Mouse (Mus musculus): ENCODE measurements around the gene Lbx2. TPM values are rescaled to one million over a fixed set of nuclear protein-coding genes. Genes with fewer than 3 reads are reported as not detected.

Lbx2 gene
- polyA plus RNA-seq, 1 experiment, result 1.4 TPM

DNA sequence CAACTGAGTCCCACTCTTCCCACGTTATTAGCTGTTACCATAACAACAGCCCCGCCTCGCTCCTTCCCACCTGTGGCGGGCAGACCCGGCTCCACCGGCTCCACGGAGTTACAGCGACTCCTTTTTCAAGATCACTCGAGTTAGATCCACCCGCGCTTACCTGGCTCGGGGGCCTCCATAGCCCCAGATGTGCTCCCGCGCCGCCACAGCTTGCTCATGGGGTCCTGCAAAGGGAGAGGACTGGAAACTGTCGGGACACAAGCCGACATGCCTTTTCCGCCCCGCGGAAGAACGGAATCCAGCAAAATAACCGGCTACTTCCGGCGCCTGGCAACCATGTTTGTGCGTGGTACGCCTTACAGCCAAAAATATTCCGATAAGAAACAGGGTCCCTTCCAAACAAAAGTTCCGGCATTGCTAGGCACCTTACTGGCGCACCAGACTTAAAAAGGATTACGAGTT is 38.7 kb downstream of the Lbx2 start:
- H3K27me3 ChIP-seq (replicated peaks; ENCODE audit: control insufficient read depth, insufficient read depth, low read length), result no peaks in the 10 kb centered on the region
- H3K4me3 ChIP-seq (ENCODE audit: insufficient read depth, low read depth, low read length), result peak overlapping the region; percentile 89
- 0 out of 2 replicates have a peak overlapping the region, but pooled peaks have one; percentile 30 for H3K27ac ChIP-seq (ENCODE audit: insufficient read depth, low read depth, low read length)
- no peaks in the 10 kb centered on the region for H3K36me3 ChIP-seq (ENCODE audit: control insufficient read depth, insufficient read depth, low read length)
- DNase-seq, result peak; percentile 96
- under 1% methylated on average over 30 of the region's 30 CpGs for WGBS
- no peak for TF ChIP-seq CTCF (conservative IDR thresholded peaks at IDR 0.05; ENCODE audit: insufficient read depth, insufficient read length, low read depth, low read length)
- TF ChIP-seq POLR2A (IDR thresholded peaks at IDR 0.05; ENCODE audit: low read depth, low read length), result peak; percentile 26
- peaks cover 4% of the 10 kb centered on the region; the same call in 1 of the 2 replicates for H3K4me1 ChIP-seq (ENCODE audit: control insufficient read depth, insufficient read depth, low read length)

DNA sequence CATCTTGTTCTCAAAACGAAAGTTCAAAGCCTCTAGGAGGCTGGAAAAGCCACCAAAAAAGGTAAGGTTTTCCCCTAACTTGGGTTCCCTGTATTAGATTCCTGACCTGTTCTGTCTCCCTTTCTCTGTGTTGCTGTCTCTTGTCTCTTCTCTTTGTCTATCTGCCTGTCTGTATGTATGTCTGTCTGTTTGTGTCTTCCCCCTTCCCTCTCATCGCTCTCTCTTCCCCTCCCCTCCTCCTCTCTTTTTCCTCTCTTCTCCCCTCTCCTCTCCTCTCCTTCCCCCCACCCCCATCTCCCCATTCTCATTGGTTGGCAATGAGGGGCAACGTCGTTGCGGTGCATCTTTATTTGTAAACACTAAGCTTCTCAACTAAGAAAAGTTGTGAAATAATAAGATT is 39.2 kb downstream of the Lbx2 start, which contains the start of gene Ino80b:
Ino80b (minus strand) TSS at position 101 of the 400 bp plus-strand sequence.
- Histone ChIP-seq H3K36me3 (ENCODE audit: control insufficient read depth, insufficient read depth, low read length) (no peaks in the 10 kb centered on the region), H3K27me3 (replicated peaks; ENCODE audit: control insufficient read depth, insufficient read depth, low read length) (no peaks in the 10 kb centered on the region), H3K4me3 (ENCODE audit: insufficient read depth, low read depth, low read length) (peak within 1 kb of the TSS; percentile 89), H3K27ac (ENCODE audit: insufficient read depth, low read depth, low read length) (0 out of 2 replicates have a peak within 1 kb of the TSS, but pooled peaks have one; percentile 30), H3K4me1 (ENCODE audit: control insufficient read depth, insufficient read depth, low read length) (no peaks in the 10 kb centered on the region; the same call in 1 of the 2 replicates)
- WGBS, result 23% methylated on average over 5 of the region's 5 CpGs
- no peak for DNase-seq
- TF ChIP-seq CTCF (conservative IDR thresholded peaks at IDR 0.05; ENCODE audit: insufficient read depth, insufficient read length, low read depth, low read length) (no peak), POLR2A (IDR thresholded peaks at IDR 0.05; ENCODE audit: low read depth, low read length) (no peak)

DNA sequence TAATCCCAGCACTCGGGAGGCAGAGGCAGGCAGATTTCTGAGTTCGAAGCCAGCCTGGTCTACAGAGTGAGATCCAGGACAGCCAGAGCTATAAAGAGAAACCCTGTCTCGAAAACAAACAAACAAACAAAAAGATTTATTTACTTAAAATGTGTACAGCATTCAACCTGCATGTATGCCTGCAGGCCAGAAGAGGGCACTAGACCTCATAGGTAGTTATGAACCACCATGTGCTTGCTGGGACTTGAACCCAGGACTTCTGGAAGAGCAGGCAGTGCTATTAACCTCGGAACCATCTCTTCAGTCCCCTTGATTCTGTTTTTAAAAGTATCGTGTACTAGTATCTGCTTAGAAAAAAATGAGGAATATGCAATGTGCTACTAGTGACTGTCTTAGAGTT is 41.3 kb downstream of the Lbx2 start:
- Histone ChIP-seq H3K36me3 (ENCODE audit: control insufficient read depth, insufficient read depth, low read length) (no peaks in the 10 kb centered on the region), H3K4me1 (ENCODE audit: control insufficient read depth, insufficient read depth, low read length) (peaks cover 8% of the 10 kb centered on the region; the same call in 1 of the 2 replicates), H3K4me3 (ENCODE audit: insufficient read depth, low read depth, low read length) (no peak overlapping the region), H3K27ac (ENCODE audit: insufficient read depth, low read depth, low read length) (no peak overlapping the region), H3K27me3 (replicated peaks; ENCODE audit: control insufficient read depth, insufficient read depth, low read length) (no peaks in the 10 kb centered on the region)
- WGBS, result 95% methylated on average over 5 of the region's 5 CpGs
- DNase-seq, result no peak
- TF ChIP-seq CTCF (conservative IDR thresholded peaks at IDR 0.05; ENCODE audit: insufficient read depth, insufficient read length, low read depth, low read length), result peak; percentile 40
- no peak for TF ChIP-seq POLR2A (IDR thresholded peaks at IDR 0.05; ENCODE audit: low read depth, low read length)

DNA sequence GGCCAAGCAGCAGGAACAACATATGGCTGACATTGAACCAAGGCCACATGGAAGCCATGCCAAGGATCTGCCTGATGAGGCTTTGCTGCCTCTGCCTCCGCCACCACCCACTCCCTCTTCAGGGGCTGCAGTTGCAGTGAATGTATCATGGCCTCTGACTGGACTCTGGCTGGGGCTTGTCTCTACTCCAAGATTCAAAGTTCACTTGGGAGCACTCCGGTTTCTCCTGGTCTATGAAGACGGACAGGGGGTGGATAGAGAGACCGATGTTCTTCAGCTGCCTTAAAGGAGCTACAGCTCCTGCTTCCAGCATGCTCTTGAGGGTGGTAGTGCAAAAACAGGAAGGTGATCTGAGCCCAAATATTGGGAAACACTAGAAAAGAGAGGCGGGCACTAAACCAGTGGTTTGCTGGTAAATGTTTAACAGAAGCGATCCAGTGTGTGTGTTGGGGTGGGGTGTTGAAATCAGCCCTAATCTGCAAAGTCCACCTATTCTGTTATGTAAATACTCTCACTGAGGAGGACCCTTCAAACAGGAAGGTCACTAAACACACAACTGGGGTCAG is 45.4 kb downstream of the Lbx2 start:
- H3K4me3 ChIP-seq (ENCODE audit: insufficient read depth, low read depth, low read length), result no peak overlapping the region
- H3K27me3 ChIP-seq (replicated peaks; ENCODE audit: control insufficient read depth, insufficient read depth, low read length), result no peaks in the 10 kb centered on the region
- peaks cover 20% of the 10 kb centered on the region for H3K4me1 ChIP-seq (ENCODE audit: control insufficient read depth, insufficient read depth, low read length)
- 21% methylated on average over 6 of the region's 6 CpGs for WGBS
- peak; percentile 92 for DNase-seq
- H3K27ac ChIP-seq (ENCODE audit: insufficient read depth, low read depth, low read length), result peak overlapping the region; percentile 92
- no peak for TF ChIP-seq POLR2A (IDR thresholded peaks at IDR 0.05; ENCODE audit: low read depth, low read length)
- TF ChIP-seq CTCF (conservative IDR thresholded peaks at IDR 0.05; ENCODE audit: insufficient read depth, insufficient read length, low read depth, low read length), result no peak
- H3K36me3 ChIP-seq (ENCODE audit: control insufficient read depth, insufficient read depth, low read length), result no peaks in the 10 kb centered on the region

DNA sequence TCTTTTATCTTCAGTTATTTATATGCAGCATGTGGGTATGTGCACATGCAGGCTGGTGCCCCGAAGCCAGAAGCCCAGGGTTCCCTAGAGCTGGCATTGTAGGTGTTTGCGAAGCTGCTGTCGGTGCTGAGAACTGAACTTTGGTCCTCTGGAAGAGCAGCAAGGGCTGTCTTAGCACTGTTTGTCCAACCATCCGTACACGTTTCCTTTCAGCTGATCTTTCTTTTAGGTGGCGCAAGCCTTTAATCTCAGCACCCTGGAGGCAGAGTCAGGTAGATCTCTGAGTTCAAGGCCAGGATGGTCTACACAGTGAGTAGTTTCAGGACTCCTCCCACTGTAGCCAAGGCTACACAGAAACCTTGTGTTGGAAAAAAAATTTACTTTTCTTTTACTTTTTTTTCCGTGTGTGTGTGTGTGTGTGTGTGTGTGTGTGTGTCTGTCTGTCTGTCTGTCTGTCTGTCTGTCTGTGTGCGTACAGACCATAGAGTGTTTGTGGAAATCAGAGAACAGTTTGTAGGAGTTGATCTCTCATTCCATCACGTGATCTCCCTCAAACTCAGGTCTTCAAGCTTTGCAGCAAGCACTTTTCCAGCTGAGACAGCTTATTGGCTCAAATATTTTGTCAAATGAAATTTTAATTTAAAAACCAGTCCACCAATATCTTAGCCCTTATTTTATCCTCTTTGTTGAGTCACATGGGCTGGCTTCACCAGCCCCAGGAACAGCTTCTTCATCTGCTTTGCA is 46.2 kb downstream of the Lbx2 start:
- H3K27me3 ChIP-seq (replicated peaks; ENCODE audit: control insufficient read depth, insufficient read depth, low read length), result no peaks in the 10 kb centered on the region
- DNase-seq, result peak; percentile 63
- peak overlapping the region; percentile 92 for H3K27ac ChIP-seq (ENCODE audit: insufficient read depth, low read depth, low read length)
- no peak overlapping the region for H3K4me3 ChIP-seq (ENCODE audit: insufficient read depth, low read depth, low read length)
- no peaks in the 10 kb centered on the region for H3K36me3 ChIP-seq (ENCODE audit: control insufficient read depth, insufficient read depth, low read length)
- H3K4me1 ChIP-seq (ENCODE audit: control insufficient read depth, insufficient read depth, low read length), result peaks cover 20% of the 10 kb centered on the region
- TF ChIP-seq CTCF (conservative IDR thresholded peaks at IDR 0.05; ENCODE audit: insufficient read depth, insufficient read length, low read depth, low read length) (no peak), POLR2A (IDR thresholded peaks at IDR 0.05; ENCODE audit: low read depth, low read length) (no peak)
- WGBS, result 61% methylated on average over 9 of the region's 9 CpGs

DNA sequence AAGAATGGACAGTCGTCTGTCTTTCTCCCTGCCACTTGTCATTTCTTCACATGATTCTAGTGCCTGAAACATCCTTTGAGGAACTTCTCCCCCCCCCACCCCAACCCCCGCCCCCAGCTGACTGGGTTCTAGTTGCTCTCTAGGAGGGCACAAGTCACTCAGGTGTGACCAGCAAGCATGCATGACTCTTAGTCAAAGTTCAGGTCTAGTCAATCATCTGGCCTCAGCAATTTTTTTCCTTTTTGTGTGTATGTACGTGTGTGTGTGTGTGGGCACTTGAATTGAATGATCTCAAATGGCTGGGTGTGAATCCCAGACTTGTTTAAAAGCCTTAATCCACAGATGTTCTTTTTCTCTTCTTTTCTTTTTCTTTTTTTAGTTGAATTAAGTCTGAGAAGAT is 48.1 kb downstream of the Lbx2 start:
- no peak for TF ChIP-seq POLR2A (IDR thresholded peaks at IDR 0.05; ENCODE audit: low read depth, low read length)
- no peak for TF ChIP-seq CTCF (conservative IDR thresholded peaks at IDR 0.05; ENCODE audit: insufficient read depth, insufficient read length, low read depth, low read length)
- DNase-seq, result peak; percentile 83
- Histone ChIP-seq H3K4me1 (ENCODE audit: control insufficient read depth, insufficient read depth, low read length) (peaks cover 24% of the 10 kb centered on the region), H3K4me3 (ENCODE audit: insufficient read depth, low read depth, low read length) (no peak overlapping the region), H3K27me3 (replicated peaks; ENCODE audit: control insufficient read depth, insufficient read depth, low read length) (no peaks in the 10 kb centered on the region), H3K27ac (ENCODE audit: insufficient read depth, low read depth, low read length) (no peak overlapping the region), H3K36me3 (ENCODE audit: control insufficient read depth, insufficient read depth, low read length) (no peaks in the 10 kb centered on the region)
- 28% methylated on average over 3 of the region's 3 CpGs for WGBS

DNA sequence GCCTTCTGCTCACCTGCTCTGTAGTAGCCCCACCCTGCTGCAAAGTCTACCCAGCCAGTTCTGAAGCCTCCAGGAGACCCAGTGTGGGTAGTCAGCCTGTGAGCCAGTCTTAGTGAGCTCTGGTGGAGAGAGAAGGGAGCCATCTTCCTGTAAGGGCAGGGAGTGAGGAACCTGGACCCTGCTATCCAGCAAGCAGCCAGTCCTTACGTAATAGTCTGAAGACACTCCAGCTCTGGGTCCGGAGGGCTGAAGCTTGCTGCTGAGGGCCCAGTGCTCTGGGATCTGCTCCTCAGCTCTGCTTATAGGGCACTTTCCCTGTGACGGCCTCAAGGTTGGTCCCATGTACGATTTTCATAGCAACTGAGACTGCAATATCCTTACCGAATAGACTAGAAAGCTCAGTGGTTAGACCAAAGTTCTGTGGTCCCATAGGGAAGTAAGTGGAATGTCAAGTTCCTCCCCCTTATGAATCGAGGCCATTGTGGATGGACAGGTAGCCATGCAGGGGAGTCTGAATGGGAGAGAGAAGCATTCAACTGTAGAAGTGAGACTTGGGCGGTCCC is 48.9 kb downstream of the Lbx2 start, which contains the start of gene Rtkn:
Rtkn (plus strand) TSS at position 513 of the 563 bp plus-strand sequence.
- Histone ChIP-seq H3K36me3 (ENCODE audit: control insufficient read depth, insufficient read depth, low read length) (no peaks in the 10 kb centered on the region), H3K4me3 (ENCODE audit: insufficient read depth, low read depth, low read length) (peak within 1 kb of the TSS; percentile 88), H3K27ac (ENCODE audit: insufficient read depth, low read depth, low read length) (peak within 1 kb of the TSS; percentile 99), H3K4me1 (ENCODE audit: control insufficient read depth, insufficient read depth, low read length) (peaks cover 24% of the 10 kb centered on the region), H3K27me3 (replicated peaks; ENCODE audit: control insufficient read depth, insufficient read depth, low read length) (no peaks in the 10 kb centered on the region)
- DNase-seq, result peak; percentile 75
- WGBS, result 45% methylated on average over 7 of the region's 7 CpGs
- TF ChIP-seq CTCF (conservative IDR thresholded peaks at IDR 0.05; ENCODE audit: insufficient read depth, insufficient read length, low read depth, low read length) (no peak), POLR2A (IDR thresholded peaks at IDR 0.05; ENCODE audit: low read depth, low read length) (no peak)
